Mouse (Mus musculus): ENCODE data around the gene Id3.
A peak's percentile ranks its signal among the peaks of the same experiment; 100 is the strongest.

Gene Id3

DNA sequence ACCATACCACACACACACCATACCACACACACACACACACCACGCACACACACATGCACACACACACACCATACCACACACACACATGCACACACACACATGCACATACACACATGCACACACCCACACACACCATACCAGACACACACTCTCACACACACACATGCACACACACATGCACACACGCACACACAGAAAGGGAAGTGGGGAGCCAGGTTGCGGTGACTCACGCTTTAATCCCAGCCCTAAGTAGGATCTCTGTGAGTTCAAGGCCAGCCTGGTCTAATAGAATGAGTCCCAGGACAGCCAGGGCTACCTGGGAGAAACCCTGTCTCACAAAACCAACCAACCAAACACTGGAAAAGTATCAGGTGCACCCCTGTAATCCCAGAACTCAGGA is 18.7 kb upstream of the Id3 start:
- DNase-seq (ENCODE audit: low spot score), result no peak

DNA sequence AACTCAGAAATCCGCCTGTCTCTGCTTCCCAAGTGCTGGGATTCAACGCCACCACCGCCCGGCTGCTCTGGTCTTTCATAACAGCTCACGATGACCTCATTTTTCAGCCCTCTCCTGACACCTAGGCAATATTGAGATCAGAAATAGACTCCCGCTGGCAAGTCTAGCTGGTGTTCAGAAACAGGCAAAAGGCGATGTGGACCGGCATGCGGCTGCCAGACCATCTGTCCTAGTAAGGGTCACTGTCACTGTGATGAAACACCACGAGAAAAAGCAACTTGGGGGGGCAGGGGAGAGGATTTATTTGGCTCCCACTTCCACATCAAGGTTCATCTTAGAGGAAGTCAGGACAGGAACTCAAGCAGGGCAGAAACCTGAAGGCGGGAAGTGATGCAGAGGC is 17.8 kb upstream of the Id3 start:
- DNase-seq (ENCODE audit: low spot score), result no peak

- DNase-seq (ENCODE audit: low spot score), result no peak
Observed at GRCm38 (mm10) chr4:136126019-136126418, 17.3 kb upstream of the Id3 start.

GRCm38 (mm10) chr4:136127670-136128069 is 15.6 kb upstream of the Id3 start:
- DNase-seq (ENCODE audit: low spot score), result no peak

GRCm38 (mm10) chr4:136129842-136130241 is 13.5 kb upstream of the Id3 start:
- no peak for DNase-seq (ENCODE audit: low spot score)

DNA sequence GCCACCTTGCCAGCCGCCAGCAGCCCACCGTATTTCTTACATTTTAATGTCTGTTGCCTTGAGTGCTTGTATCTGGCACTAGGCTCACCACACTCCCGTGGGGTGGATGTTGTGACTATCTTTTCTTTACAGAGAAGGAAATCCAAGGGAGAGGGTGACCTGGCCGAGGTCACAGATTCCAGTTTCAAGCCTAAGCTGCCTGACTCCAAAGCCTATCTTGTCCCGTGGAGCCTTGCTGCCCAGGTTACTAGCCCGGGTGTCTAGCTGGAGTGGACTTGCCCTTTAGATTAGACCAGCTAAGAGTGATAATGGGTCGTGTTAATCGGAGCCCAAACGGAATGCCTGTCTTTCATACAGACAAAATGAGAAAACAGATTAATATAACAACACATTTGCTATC is 9.5 kb upstream of the Id3 start:
- peak; percentile 34 for DNase-seq (ENCODE audit: low spot score)

- DNase-seq (ENCODE audit: low spot score), result peak; percentile 70
Observed at GRCm38 (mm10) chr4:136134418-136134977, 8.8 kb upstream of the Id3 start.

DNA sequence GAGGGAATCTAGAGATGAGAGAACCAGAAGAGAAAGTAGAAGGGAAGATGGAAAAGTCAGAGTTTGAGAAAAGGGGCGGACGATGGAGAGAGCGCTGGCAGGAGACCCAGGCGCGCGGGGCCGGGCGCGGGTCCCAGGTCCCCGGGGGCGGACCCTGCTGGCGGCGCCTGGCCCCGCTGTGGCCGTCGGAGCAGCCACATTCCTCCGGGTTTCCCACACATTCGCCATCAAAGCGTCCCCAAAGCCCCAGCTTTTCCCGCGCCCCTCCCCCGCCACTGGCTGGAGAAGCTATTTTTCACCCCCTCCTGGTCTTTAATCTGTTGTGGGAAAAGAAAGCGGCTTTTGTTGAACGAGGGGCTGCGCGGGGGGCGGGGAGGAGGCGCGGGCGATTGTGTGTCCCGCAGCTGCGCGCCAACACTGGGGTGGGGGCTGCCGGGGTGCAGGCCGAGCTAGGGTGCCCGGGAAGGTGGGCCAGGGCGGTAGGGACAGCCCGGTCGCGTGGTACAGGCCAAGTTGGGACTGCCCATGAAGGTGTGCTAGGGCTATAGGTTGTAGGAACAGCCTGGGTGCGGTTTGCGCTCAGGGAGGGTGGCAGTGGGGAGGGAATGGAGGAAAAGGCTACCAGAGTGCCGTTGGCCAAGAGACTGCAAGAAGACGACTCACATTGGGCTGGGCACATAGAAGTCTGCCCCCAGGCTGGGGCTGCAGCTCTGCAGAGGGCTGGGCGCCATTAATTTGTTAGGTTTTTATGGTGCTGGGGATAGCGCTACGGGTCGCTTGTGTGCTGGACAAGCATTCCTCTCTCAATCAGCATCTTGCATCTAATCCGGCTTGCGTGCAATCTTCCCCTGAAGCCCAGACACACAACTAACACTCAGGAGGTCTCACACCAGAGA is 8.1 kb upstream of the Id3 start:
- peak; percentile 77 for DNase-seq (ENCODE audit: low spot score)

- DNase-seq (ENCODE audit: low spot score), result peak; percentile 76
Observed at GRCm38 (mm10) chr4:136135874-136136728, 7.2 kb upstream of the Id3 start.

DNA sequence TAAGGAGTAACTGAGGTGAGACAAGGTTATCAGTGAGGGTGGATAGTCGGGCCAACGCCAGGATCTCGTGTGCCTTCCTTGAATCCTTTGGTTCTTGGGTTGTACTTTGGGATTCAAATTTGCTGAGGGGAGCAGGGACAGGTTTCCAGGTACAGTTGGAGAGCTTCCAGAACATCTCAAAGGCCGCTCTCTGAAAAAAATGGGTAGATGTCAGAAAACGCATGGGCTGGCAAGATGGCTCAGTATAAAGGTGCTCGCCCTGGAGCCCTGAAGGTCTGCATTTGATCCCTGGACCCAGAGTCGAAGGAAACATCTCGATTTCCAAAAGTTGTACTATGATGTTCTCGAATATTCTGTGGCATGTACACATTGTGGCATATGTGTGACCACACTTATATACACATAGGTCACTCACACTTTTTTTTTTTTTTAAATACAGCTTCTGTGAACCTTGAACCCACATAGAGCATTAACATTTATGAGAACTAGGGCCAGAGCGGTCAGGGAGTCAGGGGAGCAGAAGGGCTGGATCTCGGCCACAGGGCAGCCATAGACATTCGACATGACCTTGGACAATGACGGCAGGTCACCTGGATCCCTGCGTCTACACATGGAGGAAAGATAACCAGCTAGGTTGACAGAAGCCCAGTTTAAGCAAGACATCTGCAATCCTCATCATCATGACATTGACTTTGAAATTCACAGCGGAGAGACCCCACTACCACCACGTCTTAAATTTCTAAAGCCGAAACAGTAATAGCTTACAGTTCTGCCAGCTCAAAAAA is 3.8 kb upstream of the Id3 start:
- no peak for DNase-seq (ENCODE audit: low spot score)

DNA sequence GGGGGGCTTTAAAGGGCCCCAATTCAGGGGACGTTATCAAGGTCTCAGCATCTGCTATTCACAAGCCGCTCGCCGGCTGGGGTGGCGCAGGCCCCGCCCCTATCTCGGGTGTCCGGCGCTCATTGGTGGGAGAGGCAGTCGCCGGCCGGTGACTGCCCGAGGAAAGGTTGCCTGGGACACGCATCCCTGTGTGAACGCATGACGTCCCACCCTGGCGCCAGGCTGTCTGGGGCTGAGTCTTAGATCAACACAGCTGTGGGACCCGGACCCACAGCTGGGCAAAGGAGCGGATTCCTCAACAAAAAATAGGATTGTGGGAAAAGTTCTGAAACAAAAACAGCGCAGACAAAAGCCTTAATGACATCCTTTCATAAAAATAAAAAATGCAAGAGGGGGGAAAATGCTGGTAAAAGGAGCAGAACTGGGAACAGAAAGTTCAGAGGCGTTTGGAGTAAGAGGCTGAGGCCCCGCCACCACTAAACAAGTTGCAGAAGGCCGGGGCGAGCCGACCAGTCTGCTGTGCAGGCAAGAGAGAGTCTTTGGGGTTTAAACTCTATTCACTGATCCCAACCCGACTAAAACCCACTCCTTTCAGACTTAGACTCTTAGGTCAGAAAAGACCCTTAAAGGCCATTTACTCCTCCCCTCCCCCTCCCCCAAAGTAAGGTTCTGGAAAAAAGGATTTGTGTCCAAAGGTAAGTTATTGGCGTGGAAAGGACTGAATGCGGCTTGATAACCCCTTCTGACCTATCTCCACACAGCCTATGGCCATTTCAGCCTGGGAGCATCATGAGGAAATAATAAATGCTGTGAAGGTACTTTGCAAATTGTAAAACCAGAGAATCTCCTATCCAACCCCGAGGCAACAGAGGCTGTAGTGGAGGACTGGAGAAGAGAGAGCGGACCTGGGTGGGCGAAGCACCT is 2.7 kb upstream of the Id3 start:
- DNase-seq (ENCODE audit: low spot score), result peak; percentile 99

GRCm38 (mm10) chr4:136142267-136143192 is 767 bp upstream of the Id3 start:
- DNase-seq (ENCODE audit: low spot score), result peak; percentile 55

DNA sequence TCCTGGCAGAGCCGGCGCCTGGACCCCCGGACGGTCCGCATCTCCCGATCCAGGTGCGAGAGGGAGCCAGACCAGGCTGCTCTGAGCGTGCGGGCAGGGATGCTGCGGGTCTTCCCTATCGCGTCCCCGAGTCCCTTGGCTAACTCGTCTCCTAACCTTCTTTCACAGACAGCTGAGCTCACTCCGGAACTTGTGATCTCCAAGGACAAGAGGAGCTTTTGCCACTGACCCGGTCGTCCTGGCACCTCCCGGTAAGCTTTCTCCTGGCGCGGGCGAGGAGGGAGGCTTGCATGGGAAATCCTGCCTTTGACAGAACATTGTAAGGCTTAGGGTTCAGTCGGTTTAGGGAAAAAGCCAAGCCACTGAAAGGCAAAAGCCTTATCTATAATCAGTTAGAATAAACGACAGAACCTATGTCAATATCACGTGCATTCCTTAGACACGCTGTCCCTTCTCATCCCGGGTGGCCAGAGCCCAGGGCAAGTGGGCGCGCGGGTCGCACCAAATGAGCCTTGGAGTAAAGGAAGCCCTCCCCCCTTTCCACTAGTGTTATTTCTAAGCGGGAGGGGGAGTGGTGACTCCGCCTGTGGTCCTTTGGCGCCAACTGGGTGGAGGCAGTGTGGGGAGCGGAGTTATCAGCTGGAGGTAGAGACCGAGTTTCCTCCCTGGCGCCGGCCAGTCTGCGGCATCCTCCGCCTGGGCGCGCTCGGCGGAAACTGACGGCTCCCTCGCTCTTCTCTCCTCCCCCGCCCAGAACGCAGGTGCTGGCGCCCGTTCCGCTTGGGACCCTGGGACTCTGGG is 1.0 kb downstream of the Id3 start:
- peak; percentile 83 for DNase-seq (ENCODE audit: low spot score)

DNA sequence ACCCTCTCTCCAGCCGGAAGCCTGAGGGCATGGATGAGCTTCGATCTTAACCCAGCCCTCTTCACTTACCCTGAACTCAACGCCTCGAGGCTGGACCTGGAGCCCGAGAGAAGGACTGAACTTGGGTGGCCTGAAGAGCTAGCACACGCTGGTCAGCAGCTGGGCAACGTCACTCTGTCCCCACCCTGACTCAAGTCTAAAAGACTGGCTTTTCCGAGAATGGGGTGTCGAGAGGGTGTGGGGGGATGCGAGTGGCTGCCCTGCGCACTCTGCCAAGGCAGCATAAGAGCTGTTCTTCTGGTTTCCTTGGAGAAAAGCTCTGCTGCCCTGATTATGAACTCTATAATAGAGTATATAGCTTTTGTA is 1.6 kb downstream of the Id3 start:
- no peak for DNase-seq (ENCODE audit: low spot score)

- DNase-seq (ENCODE audit: low spot score), result no peak
Observed at GRCm38 (mm10) chr4:136145362-136145885, 2.1 kb downstream of the Id3 start.

DNA sequence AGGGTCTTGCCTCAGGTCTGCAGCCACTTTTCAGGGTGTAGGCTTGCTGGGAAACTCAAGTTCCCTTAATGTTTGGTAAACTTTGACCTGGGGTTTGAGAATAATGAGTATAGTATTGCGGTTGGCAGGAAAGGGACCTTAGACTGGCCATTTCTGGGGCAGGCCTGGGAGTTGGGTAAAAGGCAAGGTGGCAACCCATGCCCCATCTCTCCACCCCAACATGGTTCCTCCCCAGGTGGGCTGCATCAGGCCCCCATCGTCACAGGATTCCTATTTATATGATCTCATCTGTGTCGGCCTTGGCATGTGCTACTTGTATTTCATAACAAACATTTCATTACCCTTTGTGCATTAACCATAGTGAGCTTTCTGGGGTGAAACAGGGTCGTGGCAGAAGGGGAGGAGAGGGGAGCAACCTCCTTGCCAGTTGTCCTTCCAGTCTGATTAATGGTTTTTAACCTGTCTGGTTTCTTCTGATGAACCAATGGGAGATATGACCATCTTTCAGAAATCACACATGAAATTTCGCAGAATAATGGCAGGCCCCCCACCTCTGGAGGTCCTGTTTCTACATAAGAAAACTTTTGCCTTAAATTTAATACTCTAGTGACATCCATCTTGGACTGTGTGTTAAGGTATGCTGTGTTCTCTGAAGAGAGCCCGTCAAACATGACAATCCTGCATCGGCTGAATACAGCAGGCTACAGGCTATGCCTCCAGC is 2.9 kb downstream of the Id3 start:
- DNase-seq (ENCODE audit: low spot score), result no peak

DNA sequence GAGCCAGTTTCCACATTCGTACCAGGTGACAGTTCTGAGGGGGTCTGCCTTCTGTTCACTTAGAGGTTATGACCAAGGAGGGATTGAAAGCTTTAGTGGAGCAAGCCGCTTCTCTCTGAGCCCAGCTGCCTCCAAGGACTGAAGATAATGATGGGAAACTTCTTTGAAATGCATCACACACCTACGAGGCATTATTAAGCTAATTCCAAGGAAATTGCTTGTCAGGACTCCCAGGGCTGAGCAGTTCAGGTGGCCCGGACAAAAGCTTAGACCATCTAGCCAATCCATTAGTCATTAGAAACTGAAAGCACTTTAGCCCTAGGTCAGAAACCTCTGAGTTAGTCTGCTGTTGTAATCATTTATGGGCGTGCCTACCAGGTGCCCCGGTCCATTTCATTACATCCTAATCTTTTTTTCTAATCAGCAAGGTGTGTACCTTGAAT is 3.4 kb downstream of the Id3 start:
- peak; percentile 61 for DNase-seq (ENCODE audit: low spot score)
